Mouse (Mus musculus) layer of hippocampus, postnatal 25 days (tissue): ENCODE measurements around the gene Flna. TPM values are rescaled to one million over a fixed set of nuclear protein-coding genes. Genes with fewer than 3 reads are reported as not detected.
A peak's percentile ranks its signal among the peaks of the same experiment; 100 is the strongest.
"Not testable (repeated sequence)": the region's sequence is repeated elsewhere in the genome, so short reads cannot be mapped to it uniquely, and the experiment has no call there.

Source experiments
- DNase-seq, 2 experiments: peaks; one replicate each; pipeline ENCODE4 v3.0.0; 2022; ENCODE audit warnings: mixed read lengths in 2 of 2, low spot score in 1 of 2; ENCODE audit errors: extremely low spot score in 1 of 2
- microRNA-seq, 2 experiments: library from miRNA; unstranded; fragments of <30 nt; microRNA quantifications; one replicate each; pipeline ENCODE4 v1.2.0; 2021
- total RNA-seq, 2 experiments: library from RNA; stranded (reverse); gene quantifications; 2 replicates each; pipeline ENCODE4 v1.2.3; 2021

The Flna gene
- total RNA-seq, 2 experiments from 2014 or later: 82.6 to 124 TPM

GRCm38 (mm10) chrX:74246693-74247092, 2.9 kb downstream of the Flna start:
- DNase-seq: no peak

GRCm38 (mm10) chrX:74246213-74246681, 3.4 kb downstream of the Flna start:
- DNase-seq: peak; percentile 51 to 69

- peak; percentile 30 to 51 for DNase-seq
These were observed 3.9 kb downstream of the Flna start for GRCm38 (mm10) chrX:74245687-74246086.

GRCm38 (mm10) chrX:74245107-74245506, 4.5 kb downstream of the Flna start:
- no peak for DNase-seq

- no peak for DNase-seq
These were observed 5.0 kb downstream of the Flna start for GRCm38 (mm10) chrX:74244614-74245083.

GRCm38 (mm10) chrX:74243807-74244206, 5.8 kb downstream of the Flna start:
- no peak for DNase-seq

GRCm38 (mm10) chrX:74243396-74243795, 6.2 kb downstream of the Flna start:
- no peak for DNase-seq

GRCm38 (mm10) chrX:74240332-74240731, 9.3 kb downstream of the Flna start:
- no peak for DNase-seq

- DNase-seq: no peak
These were observed 16.4 kb downstream of the Flna start for GRCm38 (mm10) chrX:74233196-74233595.

- DNase-seq: no peak
These were observed 19.6 kb downstream of the Flna start for GRCm38 (mm10) chrX:74230038-74230437.

GRCm38 (mm10) chrX:74220099-74220498, 29.5 kb downstream of the Flna start:
- not testable (repeated sequence) for DNase-seq

GRCm38 (mm10) chrX:74219449-74219848, 30.2 kb downstream of the Flna start:
- no peak for DNase-seq

GRCm38 (mm10) chrX:74218496-74218895, 31.1 kb downstream of the Flna start:
- DNase-seq: no peak

GRCm38 (mm10) chrX:74203556-74203955, 46.1 kb downstream of the Flna start:
- no peak for DNase-seq

GRCm38 (mm10) chrX:74176959-74177358, 72.7 kb downstream of the Flna start, which contains the start of gene Tktl1:
Gene Tktl1 (plus strand): TSS chrX:74177259.
- no peak for DNase-seq

Small RNA genes lying within 50 kb of the gene (microRNA-seq; reads per million reads assigned to microRNA genes)
- gene Mir7091: 0 reads per million in 2 experiments

Other genes with a start within 250 kb of the Flna start
- gene Irak1, start 225.9 kb downstream of the Flna start, total RNA-seq: 10 to 100 TPM; 46.9 to 59.1 TPM
- under 1 TPM in 1 of 2 experiments, not detected in 1; 0.62 TPM for gene Opn1mw, start 122.4 kb downstream of the Flna start, total RNA-seq
- 10 to 100 TPM; 75.6 to 88.8 TPM for gene Mecp2, start 114.5 kb downstream of the Flna start, total RNA-seq
- gene Tex28, start 82.0 kb downstream of the Flna start, total RNA-seq: not detected
- gene Tktl1, start 72.6 kb downstream of the Flna start, total RNA-seq: under 1 TPM in 1 of 2 experiments, not detected in 1; 0.10 TPM
- 10 to 100 TPM; 35.1 to 36.5 TPM for gene Emd, start 4.9 kb upstream of the Flna start, total RNA-seq
- gene Rpl10, start 21.0 kb upstream of the Flna start, total RNA-seq: 100 to 1,000 TPM; 171 TPM
- gene Taz, start 32.1 kb upstream of the Flna start, total RNA-seq: 10 to 100 TPM; 48.8 to 64.9 TPM
- gene Dnase1l1, start 32.5 kb upstream of the Flna start, total RNA-seq: 1 to 10 TPM; 1.8 to 2.6 TPM
- gene Atp6ap1, start 47.3 kb upstream of the Flna start, total RNA-seq: 100 to 1,000 TPM; 333 to 352 TPM
- gene Gdi1, start 55.2 kb upstream of the Flna start, total RNA-seq: 100 to 1,000 TPM; 631 to 685 TPM
- 10 to 100 TPM; 27.2 to 32.3 TPM for gene Fam50a, start 63.2 kb upstream of the Flna start, total RNA-seq
- 10 to 100 TPM; 23.9 to 40.3 TPM for gene Plxna3, start 79.2 kb upstream of the Flna start, total RNA-seq
- gene Lage3, start 103.8 kb upstream of the Flna start, total RNA-seq: 10 to 100 TPM; 26.9 to 31.2 TPM
- 10 to 100 TPM; 70.0 to 73.0 TPM for gene Ubl4a, start 123.4 kb upstream of the Flna start, total RNA-seq
- 1 to 10 TPM; 3.0 to 3.5 TPM for gene Slc10a3, start 123.5 kb upstream of the Flna start, total RNA-seq
- 10 to 100 TPM; 17.8 to 24.9 TPM for gene Fam3a, start 143.5 kb upstream of the Flna start, total RNA-seq
- 10 to 100 TPM; 51.0 to 56.3 TPM for gene Ikbkg, start 143.5 kb upstream of the Flna start, total RNA-seq
- gene G6pdx, start 179.4 kb upstream of the Flna start, total RNA-seq: 10 to 100 TPM; 24.9 to 27.7 TPM
- not detected for gene Gm6880, start 231.6 kb upstream of the Flna start, total RNA-seq